Mouse (Mus musculus) large intestine, adult 2 months (tissue): Measurements from ENCODE around the gene Olfr283. TPM values are rescaled to one million over a fixed set of nuclear protein-coding genes. Genes with fewer than 3 reads are reported as not detected.
"Not testable (repeated sequence)": the region's sequence is repeated elsewhere in the genome, so short reads cannot be mapped to it uniquely, and the experiment has no call there.

Source experiments
- DNase-seq: peaks from one replicate; pipeline ENCODE4 v3.0.0-alpha.2; 2012; ENCODE audit warnings: low read depth, low spot score
- WGBS: fragments of 180-500 bp; shearing (Covaris S2); methylation state at CpG from one replicate; pipeline ENCODE4 v1.1.7; 2018; 5-methylcytosine and 5-hydroxymethylcytosine counted together
- polyA plus RNA-seq: library from polyadenylated mRNA; depleted of rRNA; stranded (reverse); fragments of >200 nt; gene quantifications from 2 replicates; pipeline ENCODE4 v1.2.3, GENCODE M21; 2012; rRNA removed

Gene Olfr283
- not detected in 2 replicates for polyA plus RNA-seq

GRCm38 (mm10) chr15:98380846-98381245 lies at the start of gene Olfr283:
TSS of gene Olfr283 (minus strand) at chr15:98380946.
- WGBS = 85% methylated on average over 6 of the region's 6 CpGs
- DNase-seq = no peak

- 26% methylated on average over 7 of the region's 7 CpGs for WGBS
Observed at GRCm38 (mm10) chr15:98425188-98425587, 44.4 kb upstream of the Olfr283 start.

GRCm38 (mm10) chr15:98424753-98425152 lies 44.0 kb upstream of the Olfr283 start:
- WGBS = 12% methylated on average over 6 of the region's 6 CpGs
- peak; percentile 28 for DNase-seq

More at GRCm38 (mm10) chr15:98425188-98425587, 44.4 kb upstream of the Olfr283 start:
- DNase-seq = peak; percentile 16

- 61% methylated on average over 14 of the region's 14 CpGs for WGBS
- no peak for DNase-seq
Observed at GRCm38 (mm10) chr15:98424326-98424725, 43.6 kb upstream of the Olfr283 start.

GRCm38 (mm10) chr15:98420897-98421296 lies 40.2 kb upstream of the Olfr283 start:
- WGBS = 35% methylated on average over 4 of the region's 4 CpGs
- DNase-seq = no peak

- 66% methylated on average over 7 of the region's 7 CpGs for WGBS
- DNase-seq = no peak
Observed at GRCm38 (mm10) chr15:98418096-98418495, 37.4 kb upstream of the Olfr283 start.

GRCm38 (mm10) chr15:98417285-98417684 lies 36.5 kb upstream of the Olfr283 start:
- WGBS = 31% methylated on average over 3 of the region's 3 CpGs
- DNase-seq = not testable (repeated sequence)

GRCm38 (mm10) chr15:98416802-98417201 lies 36.1 kb upstream of the Olfr283 start:
- not testable (repeated sequence) for DNase-seq

- DNase-seq = no peak
- 54% methylated on average over 4 of the region's 4 CpGs for WGBS
Observed at GRCm38 (mm10) chr15:98415996-98416395, 35.2 kb upstream of the Olfr283 start.

- WGBS = 95% methylated on average over 9 of the region's 9 CpGs
- DNase-seq = no peak
Observed at GRCm38 (mm10) chr15:98410249-98410648, 29.5 kb upstream of the Olfr283 start.

GRCm38 (mm10) chr15:98409635-98410034 lies 28.9 kb upstream of the Olfr283 start:
- DNase-seq = no peak
- 77% methylated on average over 2 of the region's 2 CpGs for WGBS

GRCm38 (mm10) chr15:98408406-98409060 lies 27.8 kb upstream of the Olfr283 start:
- no peak for DNase-seq
- 70% methylated on average over 17 of the region's 17 CpGs for WGBS

- DNase-seq = no peak
- WGBS = 86% methylated on average over 10 of the region's 10 CpGs
Observed at GRCm38 (mm10) chr15:98402356-98402755, 21.6 kb upstream of the Olfr283 start.

- no peak for DNase-seq
Observed at GRCm38 (mm10) chr15:98397136-98397535, 16.4 kb upstream of the Olfr283 start.

GRCm38 (mm10) chr15:98391903-98392187 lies 11.1 kb upstream of the Olfr283 start:
- no peak for DNase-seq
- 20% methylated on average over 2 of the region's 2 CpGs for WGBS

More at GRCm38 (mm10) chr15:98397136-98397535, 16.4 kb upstream of the Olfr283 start:
- 35% methylated on average over 1 of the region's 1 CpGs for WGBS

- DNase-seq = no peak
- 62% methylated on average over 10 of the region's 10 CpGs for WGBS
Observed at GRCm38 (mm10) chr15:98391081-98391902, 10.5 kb upstream of the Olfr283 start.

- 23% methylated on average over 7 of the region's 7 CpGs for WGBS
- peak; percentile 14 for DNase-seq
Observed at GRCm38 (mm10) chr15:98389796-98390195, 9.1 kb upstream of the Olfr283 start.

GRCm38 (mm10) chr15:98387621-98388020 lies 6.9 kb upstream of the Olfr283 start:
- WGBS = 76% methylated on average over 2 of the region's 2 CpGs
- DNase-seq = no peak

GRCm38 (mm10) chr15:98378209-98378608 lies 2.5 kb downstream of the Olfr283 start:
- 85% methylated on average over 13 of the region's 13 CpGs for WGBS
- no peak for DNase-seq

GRCm38 (mm10) chr15:98340887-98341286 lies 39.9 kb downstream of the Olfr283 start, which contains the start of gene Olfr284:
TSS of gene Olfr284 (minus strand) at chr15:98340987.
- WGBS = 66% methylated on average over 8 of the region's 8 CpGs
- DNase-seq = no peak
